Comparison of ENCODE assay signal across 19 mouse cellular contexts in genomic region chr11:34227180-34227579, GRCm38 (mm10). TPM values are rescaled to one million over a fixed set of nuclear protein-coding genes. Genes with fewer than 3 reads are reported as not detected.
DNase-seq lines count a peak whose midpoint lies in the region; ATAC-seq and TF ChIP-seq lines count a peak whose summit lies in the region.
"Had no signal": no experiment of that assay in that cellular context is flagged by ENCODE, and none has a peak within 500 bp of the region (broad histone marks: within the 10 kb centered on the region; RNA-seq: fewer than 3 reads in every experiment).

No protein-coding gene starts in this region.

- no peaks in the 10 kb centered on the region for H3K36me3 ChIP-seq in heart, adult 2 months (ENCODE audit: control insufficient read depth, insufficient read depth, low read length)
- no peaks in the 10 kb centered on the region for H3K36me3 ChIP-seq in heart, embryonic 12.5 days
- no peaks in the 10 kb centered on the region for H3K36me3 ChIP-seq in lung, postnatal 0 days (ENCODE audit: insufficient read depth, low read length)
- peaks cover 24% of the 10 kb centered on the region for H3K36me3 ChIP-seq in splenic B cell, adult 2 months (ENCODE audit: control insufficient read depth, insufficient read depth, low read length, poor library complexity, severe bottlenecking)
- H3K36me3 ChIP-seq: embryonic facial prominence, embryonic 12.5 days; forebrain, embryonic 10.5 days; heart, embryonic 13.5 days; hindbrain, embryonic 12.5 days; midbrain, embryonic 13.5 days had no signal

- no peak for TF ChIP-seq POLR2A in heart, adult 2 months (IDR thresholded peaks at IDR 0.05; ENCODE audit: insufficient read depth, low read depth, low read length)

- H3K4me2 ChIP-seq in heart, embryonic 12.5 days: no peak overlapping the region
- H3K4me2 ChIP-seq in lung, postnatal 0 days (replicated peaks; ENCODE audit: low read depth, low read length): no peak overlapping the region
- H3K4me2 ChIP-seq: embryonic facial prominence, embryonic 12.5 days; heart, embryonic 13.5 days; hindbrain, embryonic 12.5 days; midbrain, embryonic 13.5 days had no signal

- 38% methylated on average over 1 of the region's 1 CpGs for WGBS in heart, adult 2 months
- WGBS in heart, embryonic 12.5 days: 42% methylated on average over 1 of the region's 1 CpGs
- 69% methylated on average over 1 of the region's 1 CpGs for WGBS in lung, postnatal 0 days

- no peak for ATAC-seq in heart, embryonic 12.5 days (ENCODE audit: insufficient number of reproducible peaks, low FRiP score)
- no peak for ATAC-seq in lung, postnatal 0 days
- ATAC-seq: midbrain, embryonic 13.5 days had no signal

- TF ChIP-seq CTCF in heart, adult 2 months (IDR thresholded peaks at IDR 0.05): peak; percentile 68
- peak; percentile 61 for TF ChIP-seq CTCF in lung, postnatal 0 days (IDR thresholded peaks at IDR 0.05)

- no peaks in the 10 kb centered on the region for H3K4me1 ChIP-seq in heart, adult 2 months (ENCODE audit: control insufficient read depth, insufficient read depth, low read length)
- H3K4me1 ChIP-seq in heart, embryonic 12.5 days (replicated peaks): no peaks in the 10 kb centered on the region
- H3K4me1 ChIP-seq in lung, postnatal 0 days (ENCODE audit: insufficient read depth, low read depth, low read length): no peaks in the 10 kb centered on the region
- H3K4me1 ChIP-seq: embryonic facial prominence, embryonic 12.5 days; heart, embryonic 13.5 days; hindbrain, embryonic 12.5 days; midbrain, embryonic 13.5 days had no signal

- no peaks in the 10 kb centered on the region for H3K9me3 ChIP-seq in heart, embryonic 12.5 days (replicated peaks)
- no peaks in the 10 kb centered on the region for H3K9me3 ChIP-seq in lung, postnatal 0 days (ENCODE audit: low read length)
- H3K9me3 ChIP-seq: embryonic facial prominence, embryonic 12.5 days; forebrain, embryonic 10.5 days; heart, embryonic 13.5 days; hindbrain, embryonic 12.5 days; midbrain, embryonic 13.5 days had no signal

- no peaks in the 10 kb centered on the region for H3K79me2 ChIP-seq in heart, adult 2 months (replicated peaks; ENCODE audit: control insufficient read depth, insufficient read depth, low read length)

- H3K4me3 ChIP-seq in heart, adult 2 months: no peak overlapping the region
- no peak overlapping the region for H3K4me3 ChIP-seq in heart, embryonic 12.5 days
- no peak overlapping the region for H3K4me3 ChIP-seq in lung, postnatal 0 days (ENCODE audit: low read depth, low read length)
- H3K4me3 ChIP-seq: embryonic facial prominence, embryonic 12.5 days; forebrain, embryonic 10.5 days; heart, embryonic 13.5 days; hindbrain, embryonic 12.5 days; midbrain, embryonic 13.5 days had no signal

- no peaks in the 10 kb centered on the region for H3K27me3 ChIP-seq in heart, adult 2 months (ENCODE audit: control insufficient read depth, insufficient read depth, low read length)
- 0 out of 2 replicates have a peak, but pooled peaks cover 4% of the 10 kb centered on the region for H3K27me3 ChIP-seq in heart, embryonic 12.5 days (replicated peaks)
- H3K27me3 ChIP-seq in lung, postnatal 0 days (replicated peaks; ENCODE audit: insufficient read depth, low read length): no peaks in the 10 kb centered on the region
- no peaks in the 10 kb centered on the region for H3K27me3 ChIP-seq in splenic B cell, adult 2 months (ENCODE audit: control insufficient read depth, insufficient read depth, low read length, poor library complexity, severe bottlenecking)
- H3K27me3 ChIP-seq: embryonic facial prominence, embryonic 12.5 days; heart, embryonic 13.5 days; hindbrain, embryonic 12.5 days had no signal

- no peak overlapping the region for H3K9ac ChIP-seq in heart, adult 2 months (ENCODE audit: low read depth, low read length)
- no peak overlapping the region for H3K9ac ChIP-seq in heart, embryonic 12.5 days
- H3K9ac ChIP-seq in lung, postnatal 0 days (replicated peaks; ENCODE audit: low read depth): no peak overlapping the region
- H3K9ac ChIP-seq: embryonic facial prominence, embryonic 12.5 days; heart, embryonic 13.5 days; hindbrain, embryonic 12.5 days; midbrain, embryonic 13.5 days had no signal

- no peak for DNase-seq in heart, adult 2 months
- DNase-seq in lung, postnatal 0 days (ENCODE audit: low spot score): no peak
- no peak for DNase-seq in lung, postnatal 10 days
- DNase-seq in brain, adult 2 months (ENCODE audit: low read depth, low spot score): peak; percentile 31
- DNase-seq in splenic B cell, adult 2 months (ENCODE audit: low read depth, low spot score): peak; percentile 35
- DNase-seq in right cerebral cortex, postnatal 25 days: no peak
- no peak for DNase-seq in neural tube, embryonic 10.5 days (ENCODE audit: extremely low spot score, low spot score)
- DNase-seq: cerebellum, adult 2 months; gastrocnemius, postnatal 10 days; kidney, postnatal 10 days; thymus, postnatal 36 days had no signal

- no peak overlapping the region for H3K27ac ChIP-seq in heart, adult 2 months
- H3K27ac ChIP-seq in heart, embryonic 12.5 days (ENCODE audit: poor library complexity, severe bottlenecking): no peak overlapping the region
- no peak overlapping the region for H3K27ac ChIP-seq in lung, postnatal 0 days (ENCODE audit: low read length)
- H3K27ac ChIP-seq: embryonic facial prominence, embryonic 12.5 days; forebrain, embryonic 10.5 days; heart, embryonic 13.5 days; hindbrain, embryonic 12.5 days; midbrain, embryonic 13.5 days had no signal

- TF ChIP-seq EP300 in heart, adult 2 months (IDR thresholded peaks at IDR 0.05; ENCODE audit: insufficient read depth, low read depth, low read length): no peak
- TF ChIP-seq EP300 in lung, postnatal 0 days (IDR thresholded peaks at IDR 0.05): no peak

- intact Hi-C loops in heart, adult 2 months (cut with DNase I): no loop called here

RNA-seq across cellular contexts. Expression of gene Foxi1, which starts 19.3 kb away (rescaled TPM):
- total RNA-seq in heart, adult 2 months (2021): not detected
- not detected in 2 replicates for polyA plus RNA-seq in heart, adult 2 months (2012; rRNA removed)
- not detected in 2 replicates for polyA plus RNA-seq in heart, embryonic 12.5 days (2016; fragmentation: Nextera tagmentation; extraction: Ambion mirVana)
- not detected in 2 replicates for polyA plus RNA-seq in lung, postnatal 0 days (2015; fragmentation: Nextera tagmentation; extraction: Ambion mirVana)
- total RNA-seq: gastrocnemius, postnatal 10 days had no signal
- polyA plus RNA-seq: cerebellum, adult 2 months; forebrain, embryonic 10.5 days; heart, embryonic 13.5 days; limb, embryonic 14.5 days; midbrain, embryonic 13.5 days; neural tube, embryonic 14.5 days had no signal

Comparison
In these comparisons a context has a peak if more than half of its experiments do, and no peak if none do; other contexts are left out.
1. DNase-seq: peak in brain, adult 2 months (single experiment) and splenic B cell, adult 2 months (single experiment); none in heart, adult 2 months (0 of 2), lung, postnatal 0 days (single experiment), lung, postnatal 10 days (single experiment), right cerebral cortex, postnatal 25 days (single experiment) and neural tube, embryonic 10.5 days (single experiment).